Mouse (Mus musculus): ENCODE data around the gene Ccdc181. TPM values are rescaled to one million over a fixed set of nuclear protein-coding genes. Genes with fewer than 3 reads are reported as not detected.
A peak's percentile ranks its signal among the peaks of the same experiment; 100 is the strongest.

Ccdc181 gene
- total and polyA plus RNA-seq, 2 experiments from 2014 or later = 12.6 to 29.0 TPM

GRCm38 (mm10) chr1:164326600-164327155 lies 51.3 kb downstream of the Ccdc181 start:
- H3K36me3 ChIP-seq (ENCODE audit: insufficient read depth, low read length) = 0 out of 2 replicates have a peak, but pooled peaks cover 5% of the 10 kb centered on the region
- H3K27ac ChIP-seq (ENCODE audit: low read depth, low read length) = no peak overlapping the region
- ATAC-seq (ENCODE audit: low FRiP score) (no peak), DNase-seq (ENCODE audit: low spot score) (peak; percentile 23)
- no peaks in the 10 kb centered on the region for H3K27me3 ChIP-seq (ENCODE audit: insufficient read depth, low read length)
- no peaks in the 10 kb centered on the region for H3K4me1 ChIP-seq (ENCODE audit: insufficient read depth, low read length)
- H3K4me2 ChIP-seq (ENCODE audit: low read depth, low read length, poor library complexity, severe bottlenecking) = no peak overlapping the region
- no peaks in the 10 kb centered on the region for H3K9me3 ChIP-seq (ENCODE audit: low read length)
- H3K4me3 ChIP-seq (ENCODE audit: low read depth, low read length) = no peak overlapping the region
- WGBS = 46% methylated on average over 6 of the region's 6 CpGs
- no peak for TF ChIP-seq CTCF (IDR thresholded peaks at IDR 0.05)
- H3K9ac ChIP-seq (replicated peaks; ENCODE audit: low read length, poor library complexity, severe bottlenecking) = no peak overlapping the region

DNA sequence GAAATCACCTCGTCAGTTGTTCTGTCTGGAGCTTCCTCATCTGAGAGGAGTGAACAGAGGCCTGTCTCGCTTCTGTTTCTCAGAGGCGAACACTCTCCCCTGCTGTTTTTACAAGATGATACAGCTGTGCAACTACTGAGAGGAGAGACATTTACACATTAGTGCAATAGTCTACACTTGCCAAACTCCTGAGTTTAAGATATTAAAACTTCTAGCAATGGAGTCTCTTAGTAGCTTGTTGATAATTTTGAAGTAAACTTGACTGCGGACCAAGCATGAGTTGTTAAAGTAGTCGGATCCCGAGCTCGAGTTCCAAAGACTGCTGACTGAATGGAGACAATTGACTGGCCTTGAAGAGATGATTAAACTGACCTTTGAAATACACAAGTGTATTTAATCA lies 52.4 kb downstream of the Ccdc181 start:
- Histone ChIP-seq H3K27me3 (ENCODE audit: insufficient read depth, low read length) (no peaks in the 10 kb centered on the region), H3K36me3 (ENCODE audit: insufficient read depth, low read length) (0 out of 2 replicates have a peak, but pooled peaks cover 5% of the 10 kb centered on the region), H3K9ac (replicated peaks; ENCODE audit: low read length, poor library complexity, severe bottlenecking) (no peak overlapping the region), H3K4me3 (ENCODE audit: low read depth, low read length) (no peak overlapping the region), H3K4me2 (ENCODE audit: low read depth, low read length, poor library complexity, severe bottlenecking) (no peak overlapping the region), H3K27ac (ENCODE audit: low read depth, low read length) (no peak overlapping the region), H3K9me3 (ENCODE audit: low read length) (no peaks in the 10 kb centered on the region), H3K4me1 (ENCODE audit: insufficient read depth, low read length) (no peaks in the 10 kb centered on the region)
- no peak for TF ChIP-seq CTCF (IDR thresholded peaks at IDR 0.05)
- DNase-seq (ENCODE audit: low spot score) = no peak
- 76% methylated on average over 7 of the region's 7 CpGs for WGBS
- no peak for ATAC-seq (ENCODE audit: low FRiP score)

DNA sequence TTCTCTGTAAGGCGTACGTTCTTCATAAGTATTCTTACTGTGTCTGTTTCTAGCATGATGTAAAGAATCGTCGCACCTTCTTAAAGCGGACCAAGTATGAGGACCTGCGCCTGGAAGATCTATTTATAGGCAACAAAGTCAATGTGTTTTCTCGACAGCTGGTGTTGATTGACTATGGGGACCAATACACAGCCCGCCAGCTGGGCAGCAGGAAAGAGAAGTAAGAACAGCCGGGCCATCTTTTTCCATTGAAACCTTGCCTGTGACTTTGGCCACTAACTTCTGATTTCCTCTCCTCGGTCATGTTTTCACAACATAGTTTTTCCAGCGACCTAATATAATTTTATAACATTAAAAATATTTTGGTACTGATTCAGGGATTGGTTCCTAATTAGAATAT lies 57.2 kb downstream of the Ccdc181 start:
- H3K4me2 ChIP-seq (ENCODE audit: low read depth, low read length, poor library complexity, severe bottlenecking) = no peak overlapping the region
- WGBS = 93% methylated on average over 11 of the region's 11 CpGs
- no peak for DNase-seq (ENCODE audit: low spot score)
- no peak for ATAC-seq (ENCODE audit: low FRiP score)
- H3K4me3 ChIP-seq (ENCODE audit: low read depth, low read length) = no peak overlapping the region
- TF ChIP-seq CTCF (IDR thresholded peaks at IDR 0.05) = no peak
- no peaks in the 10 kb centered on the region for H3K9me3 ChIP-seq (ENCODE audit: low read length)
- no peaks in the 10 kb centered on the region for H3K27me3 ChIP-seq (ENCODE audit: insufficient read depth, low read length)
- H3K36me3 ChIP-seq (ENCODE audit: insufficient read depth, low read length) = peaks cover 16% of the 10 kb centered on the region
- no peak overlapping the region for H3K9ac ChIP-seq (replicated peaks; ENCODE audit: low read length, poor library complexity, severe bottlenecking)
- no peak overlapping the region for H3K27ac ChIP-seq (ENCODE audit: low read depth, low read length)
- no peaks in the 10 kb centered on the region for H3K4me1 ChIP-seq (ENCODE audit: insufficient read depth, low read length)

DNA sequence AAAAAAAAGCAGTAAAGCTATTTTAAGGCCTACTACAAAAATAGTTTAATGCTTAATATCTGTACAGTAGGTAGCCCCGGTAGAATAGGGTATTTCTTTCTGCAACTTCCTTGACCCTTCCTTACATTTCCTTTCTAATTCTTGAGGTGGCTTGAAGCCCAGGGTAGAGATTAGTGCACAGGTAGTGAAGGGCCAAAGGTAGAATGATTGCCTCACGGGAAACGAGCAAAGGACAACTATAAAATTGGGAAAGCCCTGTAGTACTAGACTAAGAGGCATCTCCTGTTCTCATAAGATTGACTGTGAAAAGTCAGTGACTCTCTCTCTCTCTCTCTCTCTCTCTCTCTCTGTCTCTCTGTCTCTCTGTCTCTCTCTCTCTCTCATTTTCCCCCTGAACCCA lies 60.0 kb downstream of the Ccdc181 start:
- Histone ChIP-seq H3K27ac (ENCODE audit: low read depth, low read length) (no peak overlapping the region), H3K36me3 (ENCODE audit: insufficient read depth, low read length) (peaks cover 11% of the 10 kb centered on the region), H3K27me3 (ENCODE audit: insufficient read depth, low read length) (no peaks in the 10 kb centered on the region), H3K4me2 (ENCODE audit: low read depth, low read length, poor library complexity, severe bottlenecking) (no peak overlapping the region), H3K9ac (replicated peaks; ENCODE audit: low read length, poor library complexity, severe bottlenecking) (no peak overlapping the region), H3K4me3 (ENCODE audit: low read depth, low read length) (no peak overlapping the region), H3K4me1 (ENCODE audit: insufficient read depth, low read length) (no peaks in the 10 kb centered on the region), H3K9me3 (ENCODE audit: low read length) (no peaks in the 10 kb centered on the region)
- 98% methylated on average over 3 of the region's 3 CpGs for WGBS
- no peak for ATAC-seq (ENCODE audit: low FRiP score)
- no peak for TF ChIP-seq CTCF (IDR thresholded peaks at IDR 0.05)
- no peak for DNase-seq (ENCODE audit: low spot score)

GRCm38 (mm10) chr1:164335846-164336245 lies 60.5 kb downstream of the Ccdc181 start:
- no peak overlapping the region for H3K27ac ChIP-seq (ENCODE audit: low read depth, low read length)
- H3K9me3 ChIP-seq (ENCODE audit: low read length) = no peaks in the 10 kb centered on the region
- TF ChIP-seq CTCF (IDR thresholded peaks at IDR 0.05) = no peak
- no peak for ATAC-seq (ENCODE audit: low FRiP score)
- no peaks in the 10 kb centered on the region for H3K27me3 ChIP-seq (ENCODE audit: insufficient read depth, low read length)
- WGBS = 91% methylated on average over 4 of the region's 4 CpGs
- no peak overlapping the region for H3K4me2 ChIP-seq (ENCODE audit: low read depth, low read length, poor library complexity, severe bottlenecking)
- H3K9ac ChIP-seq (replicated peaks; ENCODE audit: low read length, poor library complexity, severe bottlenecking) = no peak overlapping the region
- peaks cover 11% of the 10 kb centered on the region for H3K36me3 ChIP-seq (ENCODE audit: insufficient read depth, low read length)
- DNase-seq (ENCODE audit: low spot score) = no peak
- no peak overlapping the region for H3K4me3 ChIP-seq (ENCODE audit: low read depth, low read length)
- no peaks in the 10 kb centered on the region for H3K4me1 ChIP-seq (ENCODE audit: insufficient read depth, low read length)

Other genes with a start within 250 kb of the Ccdc181 start
- gene Sele, start 227.4 kb upstream of the Ccdc181 start, total RNA-seq (2014; rRNA removed) = not detected in 2 replicates
- gene Sele, start 227.4 kb upstream of the Ccdc181 start, polyA plus RNA-seq (2015; fragmentation: Nextera tagmentation; extraction: Ambion mirVana) = not detected in 2 replicates
- gene Sell, start 213.6 kb upstream of the Ccdc181 start, total RNA-seq (2014; rRNA removed) = not detected in 2 replicates
- gene Sell, start 213.6 kb upstream of the Ccdc181 start, polyA plus RNA-seq (2015; fragmentation: Nextera tagmentation; extraction: Ambion mirVana) = 0.18 TPM in 1 of 2 replicates, not detected in the other
- not detected in 2 replicates for gene Selp, start 160.3 kb upstream of the Ccdc181 start, total RNA-seq (2014; rRNA removed)
- not detected in 2 replicates for gene Selp, start 160.3 kb upstream of the Ccdc181 start, polyA plus RNA-seq (2015; fragmentation: Nextera tagmentation; extraction: Ambion mirVana)
- 0.05 and 0.09 TPM in 2 replicates for gene F5, start 123.7 kb upstream of the Ccdc181 start, total RNA-seq (2014; rRNA removed)
- 0.02 and 0.04 TPM in 2 replicates for gene F5, start 123.7 kb upstream of the Ccdc181 start, polyA plus RNA-seq (2015; fragmentation: Nextera tagmentation; extraction: Ambion mirVana)
- gene Slc19a2, start 26.5 kb upstream of the Ccdc181 start, total RNA-seq (2014; rRNA removed) = 17.0 and 20.2 TPM in 2 replicates
- gene Slc19a2, start 26.5 kb upstream of the Ccdc181 start, polyA plus RNA-seq (2015; fragmentation: Nextera tagmentation; extraction: Ambion mirVana) = 7.4 and 8.4 TPM in 2 replicates
- gene Nme7, start 28.5 kb downstream of the Ccdc181 start, total RNA-seq (2014; rRNA removed) = 17.6 and 18.5 TPM in 2 replicates
- 25.8 and 27.5 TPM in 2 replicates for gene Nme7, start 28.5 kb downstream of the Ccdc181 start, polyA plus RNA-seq (2015; fragmentation: Nextera tagmentation; extraction: Ambion mirVana)
- gene Blzf1, start 31.9 kb downstream of the Ccdc181 start, total RNA-seq (2014; rRNA removed) = 12.1 and 16.7 TPM in 2 replicates
- 22.5 and 23.0 TPM in 2 replicates for gene Blzf1, start 31.9 kb downstream of the Ccdc181 start, polyA plus RNA-seq (2015; fragmentation: Nextera tagmentation; extraction: Ambion mirVana)
- gene Atp1b1, start 182.8 kb downstream of the Ccdc181 start, total RNA-seq (2014; rRNA removed) = 328 and 361 TPM in 2 replicates
- gene Atp1b1, start 182.8 kb downstream of the Ccdc181 start, polyA plus RNA-seq (2015; fragmentation: Nextera tagmentation; extraction: Ambion mirVana) = 530 and 541 TPM in 2 replicates